Mouse (Mus musculus): ENCODE measurements around the gene 1700003F12Rik.

DNA sequence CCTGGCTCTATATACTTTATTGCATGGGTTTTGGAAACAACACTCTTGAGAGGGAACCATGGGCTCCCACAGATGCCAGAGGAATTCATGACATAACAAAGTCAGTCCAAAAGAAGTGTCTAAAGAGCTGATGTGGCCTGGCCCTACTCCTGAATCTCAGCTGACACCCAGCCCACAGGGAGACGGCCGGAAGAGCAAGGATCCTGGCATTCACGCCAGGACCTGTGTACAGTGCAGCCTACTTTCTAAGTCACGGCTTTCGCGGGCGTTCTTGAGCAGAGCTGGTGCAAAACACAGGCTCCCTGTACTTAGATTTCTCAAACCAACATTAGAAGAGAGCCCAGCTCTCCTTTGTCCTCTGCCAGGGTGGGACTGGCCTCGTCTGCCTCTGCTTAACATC lies 33.7 kb downstream of the 1700003F12Rik start:
- TF ChIP-seq POLR2A (IDR thresholded peaks at IDR 0.05; ENCODE audit: control insufficient read depth, low read depth, low read length) (no peak), CTCF (IDR thresholded peaks at IDR 0.05; ENCODE audit: control insufficient read depth, insufficient read depth, insufficient replicate concordance, low read depth, low read length) (no peak)
